Mouse (Mus musculus) WW6 (cell line): Measurements from ENCODE around the gene Ppp1r3e.

Source experiments
- DNase-seq: peaks from one replicate; pipeline ENCODE4 v3.0.0-alpha.2; 2013; ENCODE audit warnings: low read depth, low spot score

The Ppp1r3e gene

DNA sequence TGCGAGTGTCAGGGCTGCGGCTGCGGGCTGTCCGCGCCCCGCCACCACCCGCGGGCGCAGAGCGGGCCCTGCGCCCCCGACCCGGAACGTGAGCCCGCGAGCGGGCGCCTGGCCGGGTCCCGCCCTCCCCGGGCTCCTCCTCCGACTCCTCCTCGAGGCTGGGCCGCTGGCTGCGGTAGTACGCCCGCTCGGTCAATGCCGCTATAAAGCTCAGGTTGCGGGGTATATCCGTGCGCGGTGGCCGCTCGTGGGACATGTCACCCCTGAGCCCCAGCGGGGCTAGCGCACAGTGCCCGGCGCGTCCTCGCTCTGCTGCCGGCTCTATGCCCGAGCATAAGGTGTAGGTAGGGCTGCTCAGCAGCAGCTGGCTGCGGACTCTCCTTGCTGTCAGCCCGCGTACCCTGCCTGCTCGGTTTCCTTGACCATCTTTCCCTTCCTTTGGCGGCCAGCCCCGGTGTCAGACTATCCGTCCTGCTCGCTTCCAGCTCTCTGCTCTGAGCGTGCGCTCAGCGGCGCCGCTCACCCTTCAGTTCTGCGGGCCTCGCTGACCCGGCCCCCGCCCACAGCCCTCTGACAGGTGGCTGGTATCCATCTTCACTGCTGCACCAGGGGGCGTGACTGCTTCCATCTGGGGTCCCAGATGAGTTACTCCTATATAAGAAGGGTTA is at the start of gene Ppp1r3e:
Ppp1r3e (minus strand) TSS at position 503 of the 668 bp plus-strand sequence.
- no peak for DNase-seq

DNA sequence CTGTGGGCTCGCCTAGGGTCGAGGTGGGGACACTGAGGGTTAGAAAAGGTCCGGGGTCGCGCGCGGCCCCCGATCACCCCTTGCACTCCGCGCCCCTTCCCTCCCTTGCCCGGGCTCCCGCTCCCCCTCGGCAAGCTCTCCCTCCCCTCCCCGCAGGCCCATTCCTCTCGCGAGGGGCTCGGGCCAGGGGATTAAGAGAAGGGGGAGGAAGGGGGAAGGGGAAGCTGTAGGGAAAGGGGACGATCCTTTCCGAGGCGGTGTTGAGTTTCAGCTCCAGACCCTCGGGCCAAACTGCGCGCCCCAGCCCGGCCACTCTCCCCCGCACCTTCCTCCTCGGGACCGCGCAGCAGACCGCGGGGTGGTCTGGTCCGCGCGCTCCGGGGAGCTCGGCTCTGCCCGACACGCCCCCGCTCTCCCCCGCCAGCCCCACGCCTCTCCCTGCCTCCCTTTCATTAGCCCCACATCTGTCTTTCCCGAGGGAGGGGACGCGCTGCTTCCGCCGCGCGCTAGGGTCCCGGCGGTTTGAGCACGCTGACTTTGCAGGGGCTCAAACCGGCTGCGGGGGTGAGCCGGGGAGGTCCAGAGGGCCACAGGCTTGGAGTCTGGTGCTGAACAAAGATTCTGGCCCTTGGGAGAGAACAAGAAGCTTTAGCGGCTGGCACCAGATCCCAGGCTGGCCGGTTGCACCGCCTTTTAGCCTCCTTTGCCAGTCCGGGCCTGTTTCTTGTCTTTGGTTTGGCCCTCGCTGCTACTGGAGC is 49.2 kb upstream of the Ppp1r3e start:
- DNase-seq = no peak

GRCm38 (mm10) chr14:54925349-54926342 is 48.3 kb upstream of the Ppp1r3e start, which contains the start of gene Efs:
Efs (minus strand) TSS chr14:54926126.
- no peak for DNase-seq

DNA sequence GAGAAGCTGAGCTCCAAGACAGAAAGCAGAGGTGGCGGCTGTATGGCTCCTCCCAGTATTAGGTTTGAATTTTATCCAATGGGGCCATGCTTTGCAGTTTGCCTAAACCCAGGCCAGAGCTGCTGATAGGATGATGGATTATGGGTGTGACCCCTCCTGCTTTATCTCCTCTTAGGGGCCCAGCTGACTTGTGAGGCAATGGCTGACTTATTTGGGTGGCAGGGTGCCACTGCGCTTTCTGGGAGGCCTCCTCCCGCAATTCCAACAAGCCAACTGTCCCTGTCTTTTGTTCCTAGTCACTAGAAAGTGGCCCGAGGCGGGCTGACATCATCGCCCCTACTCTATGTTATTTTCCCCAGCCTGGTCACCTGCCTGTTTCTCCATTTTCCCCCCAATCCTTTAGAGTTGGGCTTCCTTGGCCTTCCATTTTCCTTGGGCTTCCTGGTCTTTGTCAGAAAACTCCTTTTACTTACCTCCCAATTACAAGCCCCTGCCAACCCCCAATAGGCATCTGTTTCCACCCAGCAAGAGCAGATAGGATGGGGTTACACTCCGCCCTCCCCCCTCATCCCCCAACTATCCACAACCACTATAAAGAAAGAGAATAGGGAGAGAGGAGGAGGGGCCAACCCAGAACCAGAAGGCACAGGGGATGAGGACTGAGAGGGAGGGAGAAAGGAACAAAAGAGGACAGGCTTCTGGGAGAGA is 47.4 kb upstream of the Ppp1r3e start:
- no peak for DNase-seq

GRCm38 (mm10) chr14:54920076-54920685 is 42.8 kb upstream of the Ppp1r3e start:
- DNase-seq = no peak

GRCm38 (mm10) chr14:54913343-54913742 is 36.0 kb upstream of the Ppp1r3e start:
- DNase-seq = no peak

- no peak for DNase-seq
Measured at GRCm38 (mm10) chr14:54912886-54913285, 35.5 kb upstream of the Ppp1r3e start, which contains the start of gene Slc22a17. Slc22a17 (minus strand) TSS chr14:54913132.

- no peak for DNase-seq
Measured at GRCm38 (mm10) chr14:54912109-54912850, 34.9 kb upstream of the Ppp1r3e start.

DNA sequence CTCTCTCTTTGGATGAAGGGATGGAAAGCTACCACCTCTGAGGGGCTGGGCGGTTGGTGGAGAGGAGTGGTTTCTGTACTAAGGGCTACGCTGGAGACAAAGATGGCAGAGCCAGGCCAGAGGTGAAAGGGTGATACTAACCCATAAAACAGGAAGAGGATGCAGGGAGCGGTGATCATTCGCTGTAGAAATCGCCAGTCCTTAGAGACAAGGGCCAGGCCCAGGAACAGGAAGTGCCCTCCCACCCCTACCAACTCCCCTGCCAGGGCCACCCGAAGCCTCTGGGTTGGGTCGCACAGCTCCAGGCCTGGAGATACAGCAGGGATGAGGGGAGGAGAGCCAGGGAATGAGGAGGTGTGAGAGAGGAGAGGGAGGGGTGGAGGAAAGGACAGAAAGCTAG is 31.3 kb upstream of the Ppp1r3e start:
- no peak for DNase-seq

- no peak for DNase-seq
Measured at GRCm38 (mm10) chr14:54903641-54904040, 26.3 kb upstream of the Ppp1r3e start.

DNA sequence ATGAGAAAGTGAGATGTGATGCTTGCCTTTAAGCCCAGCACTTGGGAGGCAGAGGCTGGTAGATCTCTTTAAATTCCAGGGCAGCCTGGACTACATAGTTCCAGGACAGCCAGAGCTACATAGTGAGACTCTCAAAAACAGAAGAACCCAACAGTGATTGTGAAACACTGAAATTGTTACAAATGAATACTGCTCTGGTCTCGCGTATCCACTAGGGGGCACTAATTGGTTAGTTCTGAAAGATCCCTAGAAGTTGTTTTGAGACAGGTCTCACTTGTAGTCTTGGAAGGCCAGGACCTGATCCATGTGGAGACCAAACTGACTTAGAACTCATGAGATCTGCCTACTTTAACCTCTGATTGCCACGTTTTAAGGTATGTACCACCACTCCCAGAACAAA is 23.0 kb upstream of the Ppp1r3e start:
- DNase-seq = no peak

DNA sequence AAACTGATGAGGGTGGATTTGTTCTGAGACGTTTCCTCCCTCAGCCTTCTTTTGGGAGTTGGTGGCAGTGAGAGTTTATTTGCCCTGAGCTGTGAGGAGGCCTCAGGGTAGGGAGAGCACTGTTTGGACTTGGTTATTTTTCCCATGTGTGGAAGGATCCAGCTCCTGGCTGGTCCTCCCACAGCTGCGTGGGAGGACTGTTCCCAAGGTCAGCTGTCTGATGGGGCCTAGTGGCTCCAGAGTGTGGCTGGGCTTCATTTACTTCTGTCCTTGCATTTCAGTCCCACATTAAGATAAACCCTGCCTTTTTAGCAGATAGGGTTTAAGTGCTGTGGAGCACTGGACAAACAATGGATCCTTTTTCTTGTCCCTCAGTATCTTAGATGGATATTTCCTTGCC is 20.1 kb upstream of the Ppp1r3e start:
- DNase-seq = no peak

DNA sequence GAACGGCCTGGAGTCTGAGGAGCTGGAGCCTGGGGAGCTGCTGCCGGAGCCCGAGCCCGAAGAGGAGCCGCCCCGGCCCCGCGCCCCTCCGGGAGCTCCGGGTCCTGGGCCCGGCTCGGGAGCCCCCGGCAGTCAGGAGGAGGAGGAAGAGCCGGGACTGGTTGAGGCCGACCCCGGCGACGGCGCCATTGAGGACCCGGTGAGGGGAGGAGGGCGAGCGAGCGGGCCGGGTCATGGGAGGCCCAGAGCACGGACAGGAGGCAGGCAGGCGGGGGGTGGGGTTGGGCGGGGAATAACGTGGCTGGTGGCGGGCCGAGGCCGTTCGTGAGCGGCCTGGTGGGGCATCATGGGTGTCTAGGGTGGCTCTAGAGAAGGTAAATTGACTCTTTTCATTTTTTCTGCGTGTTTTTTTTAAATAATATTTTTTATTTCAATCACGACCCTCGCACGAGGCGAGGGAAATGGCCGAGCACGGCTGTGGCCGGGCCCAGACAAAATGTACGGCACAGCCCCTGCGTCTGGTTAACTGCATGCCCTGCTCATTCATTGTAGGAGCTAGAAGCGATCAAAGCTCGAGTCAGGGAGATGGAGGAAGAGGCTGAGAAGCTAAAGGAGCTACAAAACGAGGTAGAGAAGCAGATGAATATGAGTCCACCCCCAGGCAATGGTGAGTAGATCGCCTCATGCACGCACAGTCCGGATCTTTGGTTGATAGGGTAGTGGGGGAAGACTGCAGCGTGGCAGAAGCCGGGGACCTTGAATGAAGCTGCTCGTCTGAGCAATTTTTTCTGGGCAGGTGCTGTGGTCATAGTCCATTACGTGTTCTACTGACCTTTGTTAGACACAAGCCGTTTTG is 17.2 kb upstream of the Ppp1r3e start:
- no peak for DNase-seq

GRCm38 (mm10) chr14:54893651-54894181 is 16.4 kb upstream of the Ppp1r3e start:
- peak; percentile 98 for DNase-seq

DNA sequence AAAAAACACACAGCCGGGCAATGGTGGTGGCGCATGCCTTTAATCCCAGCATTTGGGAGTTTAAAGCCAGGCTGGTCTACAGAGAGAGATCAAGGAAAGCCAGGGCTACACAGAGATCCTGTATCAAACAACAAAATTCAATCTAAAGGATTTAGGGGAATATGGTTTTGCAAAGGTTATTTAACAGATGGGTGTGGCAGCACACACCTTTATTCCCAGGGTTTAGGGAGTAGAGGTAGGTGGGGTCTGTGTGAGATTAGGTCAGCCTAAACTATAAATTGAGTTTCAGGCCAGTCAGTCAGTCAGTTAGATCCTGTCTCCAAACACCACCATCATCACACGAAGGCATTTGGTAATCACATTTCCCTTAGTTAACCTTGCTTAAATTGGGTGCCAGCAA is 14.8 kb upstream of the Ppp1r3e start, which contains the start of gene Pabpn1:
Pabpn1 (plus strand) TSS at position 301 of the 400 bp plus-strand sequence.
- no peak for DNase-seq

DNA sequence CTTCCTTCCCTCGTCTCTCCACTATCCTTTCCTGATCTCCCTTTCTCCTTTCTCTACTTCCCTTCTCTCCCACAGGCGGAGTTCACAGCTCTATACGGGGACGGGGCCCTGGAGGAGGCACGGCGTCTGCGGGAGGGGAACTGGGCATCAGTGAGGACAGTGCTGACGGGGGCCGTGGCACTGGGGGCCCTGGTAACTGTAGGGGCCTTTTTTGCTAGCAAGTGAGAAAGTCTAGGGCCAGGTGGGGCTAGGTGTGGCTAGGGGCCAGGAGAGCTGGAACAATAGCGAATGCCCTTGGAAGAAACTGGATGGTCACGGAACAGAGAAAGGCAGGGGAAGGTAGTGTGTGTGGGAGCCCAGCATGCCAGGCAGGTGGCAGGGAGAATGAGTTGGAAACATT is 8.0 kb upstream of the Ppp1r3e start:
- DNase-seq = no peak

DNA sequence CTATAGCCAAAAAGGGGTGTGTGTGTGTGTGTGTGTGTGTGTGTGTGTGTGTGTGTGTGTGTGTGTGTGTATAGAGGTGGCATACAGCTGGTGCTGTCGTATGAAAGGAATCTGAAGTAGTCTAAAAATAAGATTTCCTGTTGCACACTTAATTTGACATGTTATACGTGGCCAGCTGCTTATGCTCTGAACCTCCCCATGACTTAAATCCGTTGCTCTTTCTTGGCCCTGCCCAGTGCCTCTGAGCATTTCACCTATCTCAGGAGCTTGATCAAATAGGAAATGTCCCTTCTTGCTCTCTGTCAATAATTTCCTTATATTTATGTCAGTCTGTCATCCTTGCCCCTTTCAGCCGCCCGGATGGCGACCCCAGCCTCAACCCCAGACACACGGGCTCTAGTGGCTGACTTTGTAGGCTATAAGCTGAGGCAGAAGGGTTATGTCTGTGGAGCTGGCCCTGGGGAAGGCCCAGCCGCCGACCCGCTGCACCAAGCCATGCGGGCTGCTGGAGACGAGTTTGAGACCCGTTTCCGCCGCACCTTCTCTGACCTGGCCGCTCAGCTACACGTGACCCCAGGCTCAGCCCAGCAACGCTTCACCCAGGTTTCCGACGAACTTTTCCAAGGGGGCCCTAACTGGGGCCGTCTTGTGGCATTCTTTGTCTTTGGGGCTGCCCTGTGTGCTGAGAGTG is 6.8 kb upstream of the Ppp1r3e start:
- DNase-seq = no peak
